Mouse (Mus musculus) cortical plate, adult 2 months (tissue): ENCODE measurements around the gene Aaed1.

Experiments
- CTCF ChIP-seq: fragments of 200-500 bp; IDR thresholded peaks from 2 replicates; pipeline ENCODE4 v1.5.1; 2011; ENCODE audit warnings: mild to moderate bottlenecking, control low read depth, low read length; ENCODE audit not compliant: insufficient read depth; ENCODE audit errors: extremely low read depth
- POLR2A ChIP-seq: fragments of 200-500 bp; IDR thresholded peaks from 2 replicates; pipeline ENCODE4 v1.6.1; 2011; ENCODE audit warnings: mild to moderate bottlenecking, low read length, control low read depth; ENCODE audit not compliant: insufficient read depth; ENCODE audit errors: extremely low read depth

DNA sequence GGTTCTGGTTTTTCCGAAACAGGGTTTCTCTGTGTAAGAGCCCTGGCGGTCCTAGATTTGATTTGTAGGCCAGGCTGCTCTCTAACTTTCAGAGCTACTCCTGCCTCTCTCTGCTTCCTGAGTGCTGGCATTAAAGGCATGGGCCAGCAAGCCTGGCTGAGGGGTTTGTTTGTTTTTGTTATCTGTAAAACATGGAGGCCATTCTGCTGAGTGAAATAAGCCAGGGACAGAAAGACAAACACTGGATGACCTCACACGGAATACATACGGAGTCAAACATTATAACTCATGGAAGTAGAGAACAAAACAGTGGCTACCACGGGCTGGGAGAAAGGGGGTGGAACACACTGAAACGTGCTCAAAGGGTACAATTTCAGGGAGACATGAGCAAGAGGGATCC lies 1.9 kb downstream of the Aaed1 start:
- no peak for TF ChIP-seq CTCF
- no peak for TF ChIP-seq POLR2A
